Mouse (Mus musculus): ENCODE measurements around the gene Plekha3. TPM values are rescaled to one million over a fixed set of nuclear protein-coding genes. Genes with fewer than 3 reads are reported as not detected.
A peak's percentile ranks its signal among the peaks of the same experiment; 100 is the strongest.

Plekha3 gene
- total RNA-seq (2022) = 10 to 100 TPM; 19.3 to 23.0 (median 20.3) TPM

- peak; percentile 83 for DNase-seq (ENCODE audit: low spot score)
These were observed at the start of gene Plekha3 for GRCm38 (mm10) chr2:76674725-76675427. Plekha3 (plus strand) TSS chr2:76675281.

- DNase-seq (ENCODE audit: low spot score) = no peak
These were observed 44.8 kb upstream of the Plekha3 start for GRCm38 (mm10) chr2:76630293-76630692.

- DNase-seq (ENCODE audit: low spot score) = no peak
These were observed 43.5 kb upstream of the Plekha3 start for GRCm38 (mm10) chr2:76631600-76631999.

GRCm38 (mm10) chr2:76639637-76640036, 35.4 kb upstream of the Plekha3 start:
- no peak for DNase-seq (ENCODE audit: low spot score)

- DNase-seq (ENCODE audit: low spot score) = no peak
These were observed 31.3 kb upstream of the Plekha3 start for GRCm38 (mm10) chr2:76643801-76644200.

GRCm38 (mm10) chr2:76647441-76647869, 27.6 kb upstream of the Plekha3 start:
- no peak for DNase-seq (ENCODE audit: low spot score)

GRCm38 (mm10) chr2:76647883-76648570, 27.1 kb upstream of the Plekha3 start, which contains the start of the genes Prkra and Pjvk:
Prkra (minus strand) TSS chr2:76648015.
Pjvk (plus strand) TSS chr2:76648476.
- peak; percentile 97 for DNase-seq (ENCODE audit: low spot score)

GRCm38 (mm10) chr2:76648666-76649141, 26.4 kb upstream of the Plekha3 start:
- DNase-seq (ENCODE audit: low spot score) = no peak

GRCm38 (mm10) chr2:76653070-76653469, 22.0 kb upstream of the Plekha3 start:
- no peak for DNase-seq (ENCODE audit: low spot score)

GRCm38 (mm10) chr2:76654646-76655045, 20.4 kb upstream of the Plekha3 start:
- DNase-seq (ENCODE audit: low spot score) = no peak

GRCm38 (mm10) chr2:76655444-76655843, 19.6 kb upstream of the Plekha3 start:
- no peak for DNase-seq (ENCODE audit: low spot score)

- DNase-seq (ENCODE audit: low spot score) = no peak
These were observed 19.1 kb upstream of the Plekha3 start for GRCm38 (mm10) chr2:76655982-76656381.

- no peak for DNase-seq (ENCODE audit: low spot score)
These were observed 16.5 kb upstream of the Plekha3 start for GRCm38 (mm10) chr2:76658551-76658950.

GRCm38 (mm10) chr2:76659419-76659818, 15.7 kb upstream of the Plekha3 start:
- DNase-seq (ENCODE audit: low spot score) = no peak

GRCm38 (mm10) chr2:76665531-76665930, 9.6 kb upstream of the Plekha3 start:
- DNase-seq (ENCODE audit: low spot score) = no peak

GRCm38 (mm10) chr2:76667200-76667599, 7.9 kb upstream of the Plekha3 start:
- DNase-seq (ENCODE audit: low spot score) = no peak

- no peak for DNase-seq (ENCODE audit: low spot score)
These were observed 3.4 kb upstream of the Plekha3 start for GRCm38 (mm10) chr2:76671641-76672040.

- no peak for DNase-seq (ENCODE audit: low spot score)
These were observed 2.8 kb upstream of the Plekha3 start for GRCm38 (mm10) chr2:76672134-76672745.

GRCm38 (mm10) chr2:76672966-76673392, 2.1 kb upstream of the Plekha3 start, which contains the start of gene Fkbp7:
Fkbp7 (minus strand) TSS chr2:76673116.
- DNase-seq (ENCODE audit: low spot score) = peak; percentile 88

GRCm38 (mm10) chr2:76673472-76674081, 1.5 kb upstream of the Plekha3 start:
- DNase-seq (ENCODE audit: low spot score) = peak; percentile 62

GRCm38 (mm10) chr2:76675451-76675850, 370 bp downstream of the Plekha3 start:
- no peak for DNase-seq (ENCODE audit: low spot score)

GRCm38 (mm10) chr2:76675949-76676348, 868 bp downstream of the Plekha3 start:
- DNase-seq (ENCODE audit: low spot score) = no peak

All from heart, adult 8-10 months (tissue).